ENCODE assay signal across 28 mouse cellular contexts in genomic region chr7:132105326-132105725, GRCm38 (mm10). TPM values are rescaled to one million over a fixed set of nuclear protein-coding genes. Genes with fewer than 3 reads are reported as not detected.
"Had no signal": no experiment of that assay in that cellular context is flagged by ENCODE, and none has a peak within 500 bp of the region (broad histone marks: within the 10 kb centered on the region; RNA-seq: fewer than 3 reads in every experiment).

No protein-coding gene starts in this region.

- H3K4me1 ChIP-seq: embryonic facial prominence, embryonic 12.5 days; embryonic facial prominence, embryonic 15.5 days; forebrain, embryonic 10.5 days; forebrain, embryonic 12.5 days had no signal

- DNase-seq: cerebellum, adult 9-10 months; cerebellum, adult 9-11 months; cerebellum, postnatal 10 days; cerebellum, postnatal 14 days; cerebellum, postnatal 25 days; cerebellum, postnatal 36 days; embryo, embryonic 11 days; forebrain, postnatal 0 days; gastrocnemius, adult 2 months; gastrocnemius, postnatal 10 days; gastrocnemius, postnatal 14 days; gastrocnemius, postnatal 25 days; gastrocnemius, postnatal 36 days; heart, adult 18-20 months; heart, adult 2 months had no signal

- H3K9ac ChIP-seq: embryonic facial prominence, embryonic 12.5 days; embryonic facial prominence, embryonic 13.5 days; embryonic facial prominence, embryonic 15.5 days; forebrain, embryonic 12.5 days; forebrain, embryonic 13.5 days; forebrain, embryonic 15.5 days; forebrain, postnatal 0 days had no signal

- H3K9me3 ChIP-seq: embryonic facial prominence, embryonic 10.5 days; embryonic facial prominence, embryonic 12.5 days; embryonic facial prominence, embryonic 13.5 days; embryonic facial prominence, embryonic 15.5 days; forebrain, embryonic 10.5 days; forebrain, embryonic 12.5 days; forebrain, embryonic 13.5 days; forebrain, embryonic 15.5 days had no signal

- H3K4me2 ChIP-seq: embryonic facial prominence, embryonic 12.5 days; embryonic facial prominence, embryonic 13.5 days; embryonic facial prominence, embryonic 15.5 days; forebrain, embryonic 12.5 days; forebrain, embryonic 13.5 days; forebrain, embryonic 15.5 days had no signal

- H3K36me3 ChIP-seq: embryonic facial prominence, embryonic 10.5 days; embryonic facial prominence, embryonic 12.5 days; embryonic facial prominence, embryonic 13.5 days; embryonic facial prominence, embryonic 15.5 days; forebrain, embryonic 10.5 days; forebrain, embryonic 12.5 days; forebrain, embryonic 15.5 days had no signal

- ATAC-seq: forebrain, embryonic 13.5 days; forebrain, embryonic 14.5 days; forebrain, embryonic 15.5 days; forebrain, embryonic 16.5 days; forebrain, postnatal 0 days had no signal

- H3K27ac ChIP-seq: embryonic facial prominence, embryonic 10.5 days; embryonic facial prominence, embryonic 12.5 days; embryonic facial prominence, embryonic 13.5 days; embryonic facial prominence, embryonic 15.5 days; forebrain, embryonic 10.5 days; forebrain, embryonic 12.5 days; forebrain, embryonic 13.5 days; forebrain, embryonic 15.5 days; gastrocnemius, adult 2 months; heart, adult 2 months had no signal

- H3K27me3 ChIP-seq: embryonic facial prominence, embryonic 12.5 days; embryonic facial prominence, embryonic 13.5 days; embryonic facial prominence, embryonic 15.5 days; forebrain, embryonic 12.5 days; forebrain, embryonic 13.5 days; forebrain, embryonic 15.5 days had no signal

- H3K4me3 ChIP-seq: embryonic facial prominence, embryonic 10.5 days; embryonic facial prominence, embryonic 12.5 days; embryonic facial prominence, embryonic 13.5 days; embryonic facial prominence, embryonic 15.5 days; erythroblast, embryonic 14.5 days; forebrain, embryonic 10.5 days; forebrain, embryonic 12.5 days; forebrain, embryonic 13.5 days; forebrain, embryonic 15.5 days; gastrocnemius, adult 2 months; heart, adult 2 months had no signal

RNA-seq across cellular contexts. Expression of gene Cpxm2, which starts 49.2 kb away (rescaled TPM):
- total RNA-seq: common myeloid progenitor, adult 5-6 weeks; granulocyte monocyte progenitor cell, adult 5-6 weeks had no signal
- polyA plus RNA-seq: erythroblast, embryonic 14.5 days had no signal
